Mouse (Mus musculus): ENCODE data around the gene Togaram1. TPM values are rescaled to one million over a fixed set of nuclear protein-coding genes. Genes with fewer than 3 reads are reported as not detected.

Togaram1 gene
- polyA plus RNA-seq (2021), result 16.9 TPM

GRCm38 (mm10) chr12:64965124-64966026 lies at the start of gene Togaram1, which contains the start of gene Klhl28:
Gene Togaram1 (plus strand): TSS chr12:64965804.
Gene Klhl28 (minus strand): TSS chr12:64965534.
- POLR2A ChIA-PET, result no interaction called here
- CTCF ChIA-PET, result interaction anchor here (1.0 kb wide), 1 partner anchor 18 kb away, joined by 4 read pairs; no protein-coding TSS in a partner anchor
- ATAC-seq (peak; percentile 97), DNase-seq (ENCODE audit: low read depth, low spot score) (peak; percentile 91)
- in situ Hi-C loops (cut with MboI; ENCODE audit: low pct_unique_long_range_greater_than_20kb), result no loop called here
- TF ChIP-seq CTCF (IDR thresholded peaks at IDR 0.05), result no peak
- no peaks in the 10 kb centered on the region for H3K27me3 ChIP-seq

- DNase-seq (ENCODE audit: low read depth, low spot score) (no peak), ATAC-seq (no peak)
- POLR2A ChIA-PET, result no interaction called here
- CTCF ChIA-PET, result interaction anchor here (2.7 kb wide), 1 partner anchor 9 kb away, joined by 7 read pairs; no protein-coding TSS in a partner anchor
- TF ChIP-seq CTCF (IDR thresholded peaks at IDR 0.05), result no peak
- in situ Hi-C loops (cut with MboI; ENCODE audit: low pct_unique_long_range_greater_than_20kb), result no loop called here
- H3K27me3 ChIP-seq, result peaks cover 35% of the 10 kb centered on the region
These were observed 48.9 kb upstream of the Togaram1 start for GRCm38 (mm10) chr12:64916735-64917134.

GRCm38 (mm10) chr12:64917578-64918471 lies 47.8 kb upstream of the Togaram1 start, which contains the start of gene Gm527:
Gene Gm527 (plus strand): TSS chr12:64917906.
- CTCF ChIA-PET, result interaction anchor here (2.7 kb wide), 1 partner anchor 10 kb away, joined by 7 read pairs; no protein-coding TSS in a partner anchor
- peak; percentile 57 for DNase-seq (ENCODE audit: low read depth, low spot score)
- in situ Hi-C loops (cut with MboI; ENCODE audit: low pct_unique_long_range_greater_than_20kb), result no loop called here
- H3K27me3 ChIP-seq, result peaks cover 24% of the 10 kb centered on the region
- ATAC-seq, result peak; percentile 99
- no peak for TF ChIP-seq CTCF (IDR thresholded peaks at IDR 0.05)
- POLR2A ChIA-PET, result no interaction called here

- in situ Hi-C loops (cut with MboI; ENCODE audit: low pct_unique_long_range_greater_than_20kb), result no loop called here
- no peaks in the 10 kb centered on the region for H3K27me3 ChIP-seq
- ChIA-PET CTCF (no interaction called here), POLR2A (no interaction called here)
- ATAC-seq (no peak), DNase-seq (ENCODE audit: low read depth, low spot score) (no peak)
- TF ChIP-seq CTCF (IDR thresholded peaks at IDR 0.05), result peak; percentile 57
These were observed 28.1 kb upstream of the Togaram1 start for GRCm38 (mm10) chr12:64937493-64937892.

GRCm38 (mm10) chr12:64964560-64964959 lies 1.0 kb upstream of the Togaram1 start:
- in situ Hi-C loops (cut with MboI; ENCODE audit: low pct_unique_long_range_greater_than_20kb), result no loop called here
- CTCF ChIA-PET, result no interaction called here
- ATAC-seq (no peak), DNase-seq (ENCODE audit: low read depth, low spot score) (no peak)
- no peaks in the 10 kb centered on the region for H3K27me3 ChIP-seq
- no peak for TF ChIP-seq CTCF (IDR thresholded peaks at IDR 0.05)
- POLR2A ChIA-PET, result no interaction called here

GRCm38 (mm10) chr12:64966101-64966631 lies 562 bp downstream of the Togaram1 start:
- ChIA-PET POLR2A (no interaction called here), CTCF (interaction anchor here (1.0 kb wide), 1 partner anchor 17 kb away, joined by 4 read pairs; no protein-coding TSS in a partner anchor)
- in situ Hi-C loops (cut with MboI; ENCODE audit: low pct_unique_long_range_greater_than_20kb), result no loop called here
- ATAC-seq (peak; percentile 27), DNase-seq (ENCODE audit: low read depth, low spot score) (no peak)
- no peak for TF ChIP-seq CTCF (IDR thresholded peaks at IDR 0.05)
- H3K27me3 ChIP-seq, result no peaks in the 10 kb centered on the region

GRCm38 (mm10) chr12:64966652-64967435 lies 1.2 kb downstream of the Togaram1 start:
- in situ Hi-C loops (cut with MboI; ENCODE audit: low pct_unique_long_range_greater_than_20kb), result no loop called here
- DNase-seq (ENCODE audit: low read depth, low spot score) (no peak), ATAC-seq (no peak)
- ChIA-PET POLR2A (no interaction called here), CTCF (interaction anchor here (1.0 kb wide), 1 partner anchor 16 kb away, joined by 4 read pairs; no protein-coding TSS in a partner anchor)
- no peaks in the 10 kb centered on the region for H3K27me3 ChIP-seq
- no peak for TF ChIP-seq CTCF (IDR thresholded peaks at IDR 0.05)

- no peak for DNase-seq (ENCODE audit: low read depth, low spot score)
- ATAC-seq, result no peak
- POLR2A ChIA-PET, result no interaction called here
- no peaks in the 10 kb centered on the region for H3K27me3 ChIP-seq
- TF ChIP-seq CTCF (IDR thresholded peaks at IDR 0.05), result no peak
- in situ Hi-C loops (cut with MboI; ENCODE audit: low pct_unique_long_range_greater_than_20kb), result no loop called here
- CTCF ChIA-PET, result no interaction called here
These were observed 1.9 kb downstream of the Togaram1 start for GRCm38 (mm10) chr12:64967470-64967869.

- ATAC-seq (no peak), DNase-seq (ENCODE audit: low read depth, low spot score) (no peak)
- ChIA-PET CTCF (no interaction called here), POLR2A (no interaction called here)
- H3K27me3 ChIP-seq, result no peaks in the 10 kb centered on the region
- in situ Hi-C loops (cut with MboI; ENCODE audit: low pct_unique_long_range_greater_than_20kb), result no loop called here
- TF ChIP-seq CTCF (IDR thresholded peaks at IDR 0.05), result no peak
These were observed 2.5 kb downstream of the Togaram1 start for GRCm38 (mm10) chr12:64968067-64968466.

GRCm38 (mm10) chr12:64971399-64971798 lies 5.8 kb downstream of the Togaram1 start:
- no peaks in the 10 kb centered on the region for H3K27me3 ChIP-seq
- in situ Hi-C loops (cut with MboI; ENCODE audit: low pct_unique_long_range_greater_than_20kb), result no loop called here
- ChIA-PET CTCF (no interaction called here), POLR2A (no interaction called here)
- ATAC-seq, result no peak
- TF ChIP-seq CTCF (IDR thresholded peaks at IDR 0.05), result no peak
- no peak for DNase-seq (ENCODE audit: low read depth, low spot score)

Measured in Patski (cell line).